Mouse (Mus musculus): ENCODE measurements around the gene Naip5.
"Not testable (repeated sequence)": the region's sequence is repeated elsewhere in the genome, so short reads cannot be mapped to it uniquely, and the experiment has no call there.

Naip5 gene

DNA sequence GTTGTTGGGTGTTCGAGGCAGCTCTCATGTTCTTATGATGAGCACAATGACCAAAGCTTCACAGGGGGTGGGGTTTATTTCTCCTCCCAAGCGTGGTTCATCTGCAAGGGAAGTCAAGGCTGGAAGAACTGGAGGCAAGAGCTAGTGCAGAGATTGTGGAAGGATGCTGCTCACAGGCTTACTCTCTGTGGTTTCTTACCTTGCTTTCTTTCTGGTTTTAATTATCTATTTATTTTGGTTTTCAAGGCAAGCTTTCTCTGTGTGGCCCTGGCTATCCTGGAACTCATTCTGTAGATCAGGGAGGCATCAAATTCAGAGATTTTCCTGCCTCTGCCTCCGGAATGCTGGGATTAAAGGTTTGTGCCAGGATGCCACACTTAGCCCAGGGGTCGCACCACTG, at the start of gene Naip5:
Naip5 (minus strand) TSS at position 101 of the 400 bp plus-strand sequence.
- not testable (repeated sequence) for DNase-seq (ENCODE audit: low read depth, low spot score)

DNA sequence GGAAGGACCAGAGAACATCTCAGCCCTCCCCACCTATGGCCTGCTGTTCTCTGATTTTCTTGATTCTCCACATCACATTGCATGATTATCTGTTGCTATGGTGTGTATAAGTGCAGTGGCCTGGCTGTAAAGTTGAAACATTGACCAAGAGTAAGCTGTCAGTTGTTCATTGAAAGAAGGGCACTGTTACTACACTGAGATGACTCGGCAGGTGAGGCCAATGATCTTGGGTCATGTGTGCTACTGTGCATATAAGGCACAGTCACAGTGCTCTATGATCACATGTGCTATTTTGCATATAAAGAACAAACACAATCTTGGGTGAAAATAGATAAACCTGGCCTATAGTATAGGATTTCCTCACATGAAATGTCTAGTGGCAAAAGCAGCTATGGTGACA, 38.5 kb upstream of the Naip5 start:
- DNase-seq (ENCODE audit: low read depth, low spot score), result no peak

DNA sequence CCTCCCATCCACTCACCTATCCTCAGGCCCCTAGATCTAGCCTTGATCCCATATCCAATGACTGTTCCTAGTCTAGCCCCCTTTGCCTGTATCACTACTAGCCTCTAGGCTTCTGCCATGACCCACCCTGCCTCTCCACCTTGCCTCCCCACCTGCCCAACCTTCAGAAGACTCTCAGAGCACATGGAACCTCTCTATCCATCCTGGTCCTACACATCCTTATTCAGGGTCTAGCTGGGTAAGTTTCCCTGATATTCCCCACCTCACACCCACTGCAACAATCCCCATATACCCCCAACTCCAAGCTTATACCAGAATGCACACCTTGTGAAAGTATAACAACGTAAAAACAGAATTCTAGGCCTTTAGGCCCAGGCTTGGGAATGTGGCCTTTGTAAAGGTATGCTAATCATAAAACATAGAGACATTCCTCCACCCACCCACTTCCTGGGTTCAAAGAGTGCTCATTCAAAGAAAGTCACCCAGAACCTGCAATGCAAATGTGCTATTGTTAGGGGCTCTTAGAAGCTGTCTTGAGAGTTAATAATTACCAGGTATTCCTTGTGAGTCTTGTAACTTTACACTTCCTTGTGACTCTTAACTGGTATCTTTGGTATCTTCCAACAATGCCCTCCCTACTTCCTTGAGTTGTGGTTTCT, 25.5 kb upstream of the Naip5 start:
- DNase-seq (ENCODE audit: low read depth, low spot score), result not testable (repeated sequence)

DNA sequence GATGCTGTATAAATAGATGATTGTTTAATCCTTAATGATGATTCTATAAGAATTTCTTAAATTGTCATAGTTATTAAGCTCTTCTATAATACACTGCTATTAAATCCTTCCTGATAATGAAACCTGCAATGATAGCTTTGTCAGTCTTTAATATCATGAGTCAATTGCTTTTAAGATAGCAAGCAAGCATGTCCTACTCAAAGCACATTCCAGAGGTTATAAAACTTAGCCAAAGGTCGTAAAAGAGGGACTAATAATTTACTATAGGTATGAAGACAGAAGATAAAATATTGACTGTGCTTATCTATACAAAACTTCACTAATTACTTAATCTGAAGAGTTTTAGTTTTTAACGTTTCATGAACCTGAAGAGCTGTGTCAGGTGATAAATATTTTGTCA, 10.9 kb upstream of the Naip5 start:
- DNase-seq (ENCODE audit: low read depth, low spot score), result not testable (repeated sequence)

DNA sequence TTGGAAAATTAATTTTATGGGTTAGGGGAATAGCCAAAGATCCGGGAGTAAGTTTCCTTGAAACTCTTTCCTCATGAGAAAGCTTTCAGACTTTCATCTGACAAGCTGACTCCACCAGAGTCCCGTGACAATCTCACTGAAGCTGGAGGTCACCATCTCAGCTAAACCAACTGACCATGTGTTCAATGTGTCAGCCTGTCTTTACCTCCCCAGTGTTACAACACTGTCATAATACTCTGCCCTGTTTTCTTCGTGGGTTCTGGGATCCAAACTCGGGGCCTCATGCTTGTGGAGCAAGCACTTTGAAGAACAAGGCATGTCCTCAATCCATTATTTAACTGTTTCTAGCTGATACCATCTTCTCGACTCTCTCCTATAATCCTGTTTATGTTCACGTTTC, 9.8 kb upstream of the Naip5 start:
- not testable (repeated sequence) for DNase-seq (ENCODE audit: low read depth, low spot score)

DNA sequence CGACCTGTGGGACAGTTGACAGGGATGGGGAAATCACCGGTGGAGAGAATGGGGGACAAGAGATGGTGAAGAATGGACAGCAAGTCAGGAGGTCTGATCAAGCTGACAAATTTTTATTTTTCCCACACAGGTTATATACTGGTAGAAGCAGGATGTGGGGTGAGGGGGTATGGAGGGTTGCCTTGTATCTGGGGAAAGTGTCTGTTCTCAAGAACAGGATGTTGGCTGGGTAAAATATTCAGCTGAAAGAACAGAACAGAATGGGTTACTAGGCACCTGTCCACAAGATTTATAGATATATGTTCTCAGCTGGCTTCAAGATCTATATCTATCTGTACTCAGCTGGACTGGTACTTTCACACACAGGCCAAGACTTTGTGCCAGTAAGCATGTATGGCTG, 5.8 kb upstream of the Naip5 start:
- not testable (repeated sequence) for DNase-seq (ENCODE audit: low read depth, low spot score)

DNA sequence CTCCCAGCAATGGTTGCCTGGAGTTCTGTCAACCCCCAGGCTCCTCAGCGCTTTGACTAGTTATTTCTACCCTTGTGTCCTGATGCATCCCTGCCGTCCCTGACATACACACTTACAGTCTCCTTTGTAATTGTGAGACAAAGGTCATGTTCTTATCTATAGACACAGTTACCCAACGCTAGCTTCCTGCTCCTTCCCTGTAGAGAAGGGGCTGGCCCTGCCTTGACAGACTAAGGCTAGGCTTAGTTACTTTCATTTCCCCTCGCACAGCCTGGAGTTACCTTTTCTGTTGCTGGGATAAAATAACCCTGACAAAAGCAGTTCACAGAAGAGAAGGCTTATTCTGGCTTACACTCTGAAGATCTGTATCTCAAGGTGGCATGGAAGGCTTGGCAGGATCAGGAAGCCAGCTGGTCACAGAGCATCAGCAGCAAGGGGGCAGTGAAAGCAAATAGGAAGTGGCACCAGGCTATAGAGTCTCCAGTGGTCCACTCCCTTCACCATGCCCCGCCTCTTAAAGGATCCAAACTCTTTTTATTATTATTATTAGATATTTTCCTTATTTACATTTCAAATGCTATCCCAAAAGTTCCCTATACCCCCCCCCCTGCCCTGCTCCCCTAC, 885 bp upstream of the Naip5 start:
- DNase-seq (ENCODE audit: low read depth, low spot score), result not testable (repeated sequence)

DNA sequence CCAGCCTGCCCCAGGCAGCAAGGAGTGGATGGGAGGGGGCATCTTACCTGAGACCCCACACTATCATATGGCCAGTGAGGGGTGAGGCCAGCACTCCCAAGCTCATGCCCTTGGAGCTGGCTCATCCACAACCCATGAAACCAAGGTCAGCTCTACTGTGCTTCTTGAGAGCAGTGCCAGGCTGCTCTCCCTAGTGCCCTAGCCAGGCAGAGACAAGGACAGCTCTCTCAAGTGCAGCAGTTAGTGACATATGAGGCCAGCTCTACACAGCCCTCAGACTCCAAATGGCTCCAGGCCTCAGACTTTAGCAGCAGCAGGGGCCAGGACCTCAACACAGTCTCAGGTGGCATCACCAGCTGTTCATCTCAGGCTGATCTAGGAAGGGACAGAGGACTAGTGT, 2.4 kb downstream of the Naip5 start:
- no peak for DNase-seq (ENCODE audit: low read depth, low spot score)

DNA sequence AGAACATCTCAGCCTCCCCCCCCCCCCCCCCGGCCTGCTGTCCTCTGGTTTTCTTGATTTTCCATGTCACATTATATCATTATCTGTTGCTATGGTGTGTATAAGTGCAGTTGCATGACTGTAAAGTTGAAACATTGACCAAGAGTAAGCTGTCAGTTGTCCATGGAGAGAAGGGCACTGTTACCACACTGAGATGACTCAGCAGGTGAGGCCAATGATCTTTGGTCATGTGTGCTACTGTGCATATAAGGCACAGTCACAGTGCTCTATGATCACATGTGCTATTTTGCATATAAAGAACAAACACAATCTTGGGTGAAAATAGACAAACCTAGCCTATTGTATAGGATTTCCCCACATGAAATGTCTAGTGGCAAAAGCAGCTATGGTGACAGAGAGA, 32.4 kb downstream of the Naip5 start:
- DNase-seq (ENCODE audit: low read depth, low spot score), result not testable (repeated sequence)

DNA sequence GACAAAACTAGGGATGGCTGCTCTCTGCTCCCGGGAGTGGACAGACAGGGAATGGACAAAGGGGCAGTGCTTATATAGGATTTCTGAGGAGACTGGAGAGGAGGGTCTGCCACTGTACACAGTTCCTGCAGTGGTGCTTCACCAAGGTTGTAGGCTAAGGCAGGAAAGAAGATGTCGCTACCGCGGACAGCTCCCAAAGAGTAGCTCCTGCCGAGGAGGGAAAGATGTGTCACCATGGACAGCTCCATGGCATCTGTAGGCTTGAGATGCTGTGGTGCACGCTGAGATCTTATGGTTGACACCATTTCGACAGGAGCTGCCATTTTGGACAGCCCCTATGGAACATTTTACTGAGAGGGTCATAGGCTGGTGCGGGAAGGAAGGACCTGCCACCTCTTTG, 35.6 kb downstream of the Naip5 start:
- no peak for DNase-seq (ENCODE audit: low read depth, low spot score)

DNA sequence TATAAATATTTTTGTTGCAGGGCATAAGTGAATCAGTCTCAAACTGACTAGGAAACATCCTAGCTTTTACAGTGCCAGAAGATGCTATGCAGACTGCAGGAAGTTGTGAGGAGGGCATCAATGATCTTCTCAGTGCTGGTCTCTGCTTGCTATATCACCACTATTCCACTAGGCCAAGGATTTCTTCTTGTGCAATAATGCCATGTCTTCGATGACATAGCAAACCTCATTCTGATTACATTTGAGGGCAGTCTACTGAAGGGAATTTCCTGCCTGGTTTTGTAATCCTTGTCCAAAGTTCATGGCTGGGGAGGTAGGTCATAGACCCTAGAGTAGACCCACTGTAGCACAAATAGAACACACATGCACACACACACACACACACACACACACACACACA, 42.8 kb downstream of the Naip5 start:
- no peak for DNase-seq (ENCODE audit: low read depth, low spot score)

DNA sequence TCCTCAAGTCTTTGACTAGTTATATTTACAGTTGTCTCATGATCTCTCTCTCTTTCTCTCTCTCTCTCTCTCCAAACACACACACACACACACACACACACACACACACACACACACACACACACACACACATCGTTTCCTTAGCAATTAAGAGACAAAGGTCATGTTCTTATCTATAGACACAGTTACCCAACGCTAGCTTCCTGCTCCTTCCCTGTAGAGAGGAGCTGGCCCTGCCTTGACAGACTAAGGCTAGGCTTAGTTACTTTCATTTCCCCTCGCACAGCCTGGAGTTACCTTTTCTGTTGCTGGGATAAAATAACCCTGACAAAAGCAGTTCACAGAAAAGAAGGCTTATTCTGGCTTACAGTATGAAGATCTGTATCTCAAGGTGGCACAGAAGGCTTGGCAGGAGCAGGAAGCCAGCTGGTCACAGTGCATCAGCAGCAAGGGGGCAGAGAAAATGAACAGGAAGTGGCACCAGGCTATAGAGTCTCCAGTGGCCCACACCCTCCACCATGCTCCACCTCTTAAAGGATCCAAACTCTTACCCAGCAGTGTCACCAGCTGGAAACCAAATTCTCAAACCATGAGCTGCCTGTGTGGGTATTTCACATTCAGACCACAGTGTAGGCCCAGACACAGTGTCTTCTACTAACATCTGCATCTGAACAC, 44.3 kb downstream of the Naip5 start, which contains the start of gene Naip2:
Naip2 (minus strand) TSS at position 434 of the 675 bp plus-strand sequence.
- DNase-seq (ENCODE audit: low read depth, low spot score), result not testable (repeated sequence)

DNA sequence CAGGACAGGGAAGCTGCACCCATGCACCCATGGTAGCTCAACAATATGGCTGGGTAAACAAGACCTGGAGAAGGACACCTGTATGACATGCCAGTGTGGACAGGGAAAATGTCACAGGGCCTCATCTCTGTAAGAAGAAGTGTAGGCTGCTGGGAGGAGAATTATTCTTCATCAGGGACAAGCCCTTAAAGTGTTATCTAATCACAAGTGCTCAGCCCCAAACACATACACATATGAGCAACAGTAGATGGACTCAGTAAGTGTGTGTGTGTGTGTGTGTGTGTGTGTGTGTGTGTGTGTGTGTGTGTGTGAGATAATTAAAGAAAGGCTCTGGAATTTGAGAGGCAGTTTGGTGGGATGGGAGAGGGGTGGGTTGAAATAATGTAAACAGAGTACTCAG, 45.3 kb downstream of the Naip5 start:
- DNase-seq (ENCODE audit: low read depth, low spot score), result no peak

DNA sequence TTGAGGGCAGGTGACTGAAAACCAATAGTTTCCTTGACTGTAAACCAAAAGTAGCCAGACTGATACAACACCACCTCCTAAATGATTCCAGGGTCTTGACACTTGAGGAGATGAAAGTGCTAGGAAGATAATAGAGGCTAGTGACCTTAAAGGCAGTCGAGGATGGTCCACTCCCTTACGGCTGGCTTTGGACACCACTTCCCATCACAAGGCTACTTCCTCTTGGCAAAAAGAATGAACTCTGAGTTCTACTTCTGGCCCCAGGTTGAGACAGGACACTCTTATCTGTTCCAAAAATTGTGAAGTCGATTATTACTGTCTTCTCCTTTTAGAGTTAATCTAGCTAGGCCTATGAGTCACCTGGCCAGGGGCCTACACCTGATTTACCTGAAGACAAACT, 50.7 kb downstream of the Naip5 start:
- no peak for DNase-seq (ENCODE audit: low read depth, low spot score)

DNA sequence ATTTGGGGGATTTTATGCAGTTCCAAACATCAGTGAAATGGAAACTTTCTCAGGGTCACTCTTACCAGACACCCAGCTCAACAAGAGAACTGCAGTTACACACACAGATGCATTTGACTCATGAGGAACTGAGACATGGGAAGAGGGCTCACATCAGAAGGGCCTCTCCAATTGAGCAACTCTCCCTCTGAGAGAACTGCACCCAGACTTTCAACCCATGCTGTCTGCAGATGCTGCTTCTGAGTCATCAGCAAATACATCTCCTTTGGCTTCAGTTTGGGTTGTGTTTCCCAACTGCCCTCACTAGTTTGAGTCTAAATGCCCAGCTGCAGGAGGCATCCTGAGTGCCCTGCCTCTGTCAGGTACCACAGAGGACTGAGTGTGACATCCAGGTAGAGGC, 63.0 kb downstream of the Naip5 start:
- DNase-seq (ENCODE audit: low read depth, low spot score), result not testable (repeated sequence)

DNA sequence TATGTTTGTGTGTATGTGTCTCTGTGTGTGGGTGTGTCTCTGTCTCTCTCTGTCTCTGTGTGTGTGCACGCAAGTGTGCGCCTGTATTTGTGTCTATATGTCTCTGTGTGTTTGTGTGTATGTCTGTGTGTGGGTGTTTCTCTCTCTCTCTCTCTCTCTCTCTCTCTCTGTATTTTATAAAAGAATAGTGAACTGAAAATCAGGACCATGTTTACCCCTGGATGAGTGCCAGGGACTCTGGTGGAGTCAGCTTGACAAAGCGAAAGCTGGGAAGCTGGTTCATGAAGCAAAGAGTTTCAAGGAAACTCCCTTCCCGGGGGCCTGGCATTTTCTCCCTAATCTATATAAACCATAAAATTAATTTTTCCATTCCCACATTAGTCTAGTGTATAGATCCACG, 71.8 kb downstream of the Naip5 start:
- not testable (repeated sequence) for DNase-seq (ENCODE audit: low read depth, low spot score)

DNA sequence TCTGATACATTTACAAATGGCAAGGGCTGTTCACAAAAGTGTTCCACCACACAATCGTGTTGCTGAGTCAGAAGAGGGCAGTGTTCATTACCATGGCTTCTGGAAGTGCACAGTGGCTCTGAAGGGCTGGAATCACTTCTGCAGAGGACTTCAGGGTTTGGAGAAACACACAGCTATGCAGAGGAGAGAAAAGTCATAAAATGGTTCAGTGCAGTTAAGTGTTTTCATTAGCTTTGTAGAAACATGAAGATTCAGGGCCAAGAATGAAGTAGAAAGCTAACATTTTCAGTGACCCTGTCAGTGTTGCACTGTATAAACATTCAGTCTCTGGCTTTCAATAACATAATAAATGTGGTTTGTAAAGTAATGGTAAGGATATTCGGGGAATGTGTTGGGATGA, 79.7 kb downstream of the Naip5 start:
- not testable (repeated sequence) for DNase-seq (ENCODE audit: low read depth, low spot score)

DNA sequence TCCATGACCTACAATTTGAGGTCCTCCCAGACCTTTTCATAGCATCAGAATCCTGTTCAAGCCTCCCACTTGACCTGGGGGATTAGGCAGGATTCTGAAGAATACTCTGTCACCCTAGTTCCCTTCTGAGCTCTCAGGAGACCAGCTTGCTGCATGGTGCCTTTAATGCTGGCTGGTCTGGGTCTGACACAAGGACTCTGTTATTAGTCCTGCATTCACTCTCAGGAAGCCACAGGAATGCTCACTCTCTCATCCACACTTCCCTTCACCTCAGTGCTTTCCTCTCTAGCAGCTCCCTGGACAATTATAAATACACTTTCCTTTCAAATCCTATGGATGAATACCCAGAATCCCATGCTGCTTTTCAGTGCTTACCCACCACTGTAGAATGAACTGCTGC, 83.7 kb downstream of the Naip5 start:
- DNase-seq (ENCODE audit: low read depth, low spot score), result not testable (repeated sequence)

Measured in telencephalon, adult 2 months (tissue).